Mouse (Mus musculus) cerebellum, adult 8-10 months (tissue): Measurements from ENCODE around the gene Sox15.

ENCODE experiments used
- DNase-seq: peaks from one replicate; pipeline ENCODE4 v3.0.0; 2022

Gene Sox15

DNA sequence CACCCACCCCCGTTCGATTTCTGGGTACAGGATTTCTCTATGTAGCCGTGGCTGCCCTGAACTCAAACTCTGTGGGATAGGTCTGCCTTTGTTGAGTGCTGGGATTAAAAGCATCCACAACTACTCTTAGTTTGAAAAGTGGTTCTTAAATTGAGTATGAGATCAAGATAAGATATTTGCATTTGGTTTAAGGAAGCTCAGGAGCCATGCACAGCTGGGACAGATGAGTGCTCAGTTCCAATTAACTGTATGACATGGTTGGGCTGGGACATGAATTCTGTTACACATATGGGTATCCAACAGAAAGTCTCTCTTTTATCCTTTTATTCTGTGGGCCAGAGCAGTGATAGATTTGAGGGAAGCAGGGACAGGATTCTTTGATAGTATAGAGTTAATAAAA, 19.6 kb upstream of the Sox15 start:
- DNase-seq, result no peak

- DNase-seq, result no peak
Observed at GRCm38 (mm10) chr11:69645860-69646259, 9.3 kb upstream of the Sox15 start.

GRCm38 (mm10) chr11:69653399-69653798, 1.7 kb upstream of the Sox15 start:
- DNase-seq, result no peak

- DNase-seq, result no peak
Observed at GRCm38 (mm10) chr11:69654760-69655159, 354 bp upstream of the Sox15 start.

DNA sequence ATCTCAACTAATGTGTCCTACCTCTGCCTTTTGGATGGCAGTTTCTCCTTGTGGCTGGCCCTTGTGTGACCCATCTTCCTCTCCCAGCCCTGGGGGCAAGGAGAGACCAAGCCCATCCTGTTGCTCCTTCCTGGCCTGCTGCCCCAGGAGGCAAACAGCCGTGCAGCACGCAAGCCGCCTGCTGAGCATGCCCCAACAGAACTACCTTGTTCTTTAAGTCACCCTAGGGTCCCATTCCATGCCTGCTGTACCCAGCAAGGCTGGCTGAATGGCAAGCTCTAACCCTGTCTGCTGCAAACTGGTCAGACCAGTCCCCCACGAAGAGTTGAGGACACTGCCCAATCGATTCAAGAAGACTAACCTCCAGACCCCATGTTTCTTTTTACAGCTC, 946 bp downstream of the Sox15 start:
- no peak for DNase-seq

GRCm38 (mm10) chr11:69656617-69657461, 1.7 kb downstream of the Sox15 start:
- peak; percentile 54 for DNase-seq

- DNase-seq, result no peak
Observed at GRCm38 (mm10) chr11:69657462-69657881, 2.4 kb downstream of the Sox15 start.

DNA sequence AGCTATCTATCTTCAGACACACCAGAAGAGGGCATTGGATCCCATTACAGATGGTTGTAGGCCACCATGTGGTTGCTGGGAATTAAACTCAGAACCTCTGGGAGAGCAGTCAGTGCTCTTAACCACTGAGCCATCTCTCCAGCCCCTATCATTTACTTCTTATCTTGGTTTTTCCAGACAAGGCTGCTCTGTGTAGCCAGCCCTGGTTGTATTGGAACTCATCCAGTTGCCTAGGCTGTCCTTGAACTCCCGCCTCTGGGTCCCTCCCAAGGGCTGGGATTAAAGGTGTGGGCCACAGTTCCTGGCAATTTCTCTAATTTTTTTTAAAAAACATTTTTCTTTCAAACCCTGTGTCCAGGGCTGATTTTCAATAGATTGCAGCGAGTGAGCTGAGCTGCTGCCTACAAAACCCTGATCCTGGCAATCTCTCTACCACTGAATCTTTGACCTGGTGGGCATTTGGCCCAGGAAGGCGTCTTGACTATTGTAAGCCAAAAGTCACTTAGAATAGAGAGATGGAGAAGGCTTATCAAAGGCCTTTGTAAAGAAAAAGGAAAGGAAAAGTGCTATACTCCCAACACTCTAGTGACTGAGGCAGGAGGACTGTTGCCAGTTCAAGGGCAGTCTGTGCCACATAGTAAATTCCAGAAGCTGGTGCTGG, 6.2 kb downstream of the Sox15 start:
- no peak for DNase-seq

- DNase-seq, result peak; percentile 91
Observed at GRCm38 (mm10) chr11:69662213-69662966, 7.3 kb downstream of the Sox15 start, which contains the start of gene Mpdu1. Gene Mpdu1, minus strand, starts transcription at chr11:69662642.

DNA sequence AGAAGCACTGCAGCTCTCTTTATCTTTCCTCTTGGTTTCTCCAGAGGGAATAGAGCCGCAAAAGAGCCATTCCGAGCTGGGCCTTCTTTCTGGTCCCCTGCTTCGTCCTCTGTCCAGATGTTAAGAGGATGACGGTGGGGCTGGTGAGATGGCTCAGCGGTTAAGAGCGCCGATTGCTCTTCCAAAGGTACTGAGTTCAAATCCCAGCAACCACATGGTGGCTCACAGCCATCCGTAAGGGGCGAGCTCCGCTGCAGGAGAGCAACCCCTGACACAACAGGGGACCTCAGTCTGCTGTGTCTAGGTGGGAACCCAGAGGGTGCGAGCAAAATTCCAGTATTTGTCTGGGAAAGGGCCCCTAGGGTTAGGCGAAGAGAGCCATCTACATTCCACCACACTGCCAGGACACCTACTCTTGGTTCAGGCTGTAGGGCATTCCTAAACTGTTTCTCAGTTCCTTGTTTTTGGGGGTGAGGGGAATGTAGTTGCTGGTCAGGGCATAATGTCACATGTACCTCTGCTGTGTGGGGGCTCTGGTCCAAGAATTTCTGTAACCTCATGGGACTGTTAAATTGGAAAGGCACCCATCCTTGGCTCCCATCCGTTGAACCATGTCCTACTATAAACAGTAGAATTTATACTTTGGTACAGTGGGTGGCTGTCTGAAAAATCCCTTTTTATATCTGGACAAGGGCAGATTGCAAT, 8.0 kb downstream of the Sox15 start:
- DNase-seq, result peak; percentile 50

DNA sequence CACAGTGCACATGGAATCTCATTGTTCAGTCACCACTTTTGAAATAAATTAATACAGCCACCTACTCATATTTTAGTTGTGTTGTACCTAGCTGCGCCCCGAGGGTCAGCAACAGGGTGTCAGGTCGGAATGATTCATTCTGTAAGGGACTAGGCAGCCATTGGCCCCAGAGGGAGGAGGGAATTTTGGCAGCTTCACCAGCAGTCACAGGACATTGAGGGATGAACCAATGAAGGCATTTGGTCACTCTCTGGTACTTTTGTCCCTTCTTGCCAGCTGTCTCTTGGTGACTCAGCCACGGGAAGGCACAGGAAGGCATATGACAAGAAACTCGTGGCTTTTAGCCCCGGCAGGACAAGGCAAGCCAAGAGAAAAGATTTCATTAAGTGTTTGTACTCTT, 8.7 kb downstream of the Sox15 start:
- no peak for DNase-seq

DNA sequence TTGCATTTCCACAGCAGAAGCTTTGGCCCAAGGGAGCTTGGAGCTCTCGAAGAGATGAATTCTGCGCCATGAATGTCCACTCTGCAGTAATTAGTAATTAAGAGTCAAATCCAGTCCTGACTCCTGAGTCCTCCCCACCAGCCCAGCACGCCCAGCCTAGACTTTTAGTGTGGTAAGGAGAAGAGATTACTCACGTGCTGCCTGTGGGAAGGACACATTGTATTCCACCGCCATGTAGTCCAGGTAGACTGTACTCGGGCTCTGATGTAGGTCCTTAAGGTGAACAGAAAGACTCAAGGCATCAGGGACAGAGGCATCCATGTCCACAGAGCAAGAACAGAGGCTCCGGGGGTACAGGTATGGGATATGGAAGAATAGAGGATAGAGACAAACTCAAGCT, 9.7 kb downstream of the Sox15 start:
- DNase-seq, result no peak

- DNase-seq, result no peak
Observed at GRCm38 (mm10) chr11:69665457-69665960, 10.4 kb downstream of the Sox15 start.

- DNase-seq, result no peak
Observed at GRCm38 (mm10) chr11:69665961-69666664, 11.0 kb downstream of the Sox15 start, which contains the start of gene Cd68. Gene Cd68, minus strand, starts transcription at chr11:69666153.

GRCm38 (mm10) chr11:69666665-69667005, 11.5 kb downstream of the Sox15 start:
- DNase-seq, result no peak

- peak; percentile 94 for DNase-seq
Observed at GRCm38 (mm10) chr11:69670786-69671725, 15.9 kb downstream of the Sox15 start.

DNA sequence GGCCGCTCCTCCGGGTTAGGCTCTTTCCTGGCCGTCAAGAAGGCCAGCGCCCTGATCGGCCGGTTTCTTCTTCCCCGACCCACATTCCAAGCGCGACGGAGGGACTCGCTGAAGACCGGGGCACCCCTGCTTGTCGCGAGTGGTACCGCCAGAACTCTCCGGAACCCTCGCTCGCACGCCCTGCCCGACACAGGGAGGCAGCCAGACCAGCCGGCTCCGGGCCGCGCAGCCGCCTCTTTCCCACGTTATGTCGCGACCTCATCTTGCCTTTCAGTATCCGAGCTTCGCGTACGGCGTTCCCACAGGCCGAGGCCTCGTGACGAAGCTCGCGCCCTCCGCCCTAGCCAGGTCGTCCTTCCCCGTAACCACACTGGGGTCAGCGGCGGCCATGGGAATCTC, 16.6 kb downstream of the Sox15 start:
- DNase-seq, result no peak

DNA sequence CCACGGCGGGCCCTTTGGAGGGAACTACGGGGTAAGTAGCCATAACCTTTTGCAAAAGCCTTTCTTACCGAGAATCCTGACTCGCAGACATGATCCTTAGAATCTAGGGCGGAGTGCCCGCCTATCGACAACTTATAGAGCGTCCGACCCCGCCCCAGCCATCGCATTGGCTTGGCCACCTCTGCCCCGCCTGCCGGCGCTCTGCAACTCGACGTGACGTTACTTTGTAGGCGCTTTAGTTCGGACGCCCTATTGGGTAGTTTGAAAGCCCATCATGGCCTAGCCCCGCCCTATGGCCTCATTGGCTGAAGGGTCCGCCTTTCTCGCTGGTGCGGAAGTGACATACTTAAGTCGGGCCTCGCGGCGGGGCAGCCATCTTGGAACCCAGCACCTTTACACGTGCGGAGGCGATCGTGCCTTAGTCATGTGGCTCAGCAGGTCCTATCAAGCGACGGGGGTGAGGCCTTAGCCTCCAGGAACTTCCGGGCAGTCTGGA, 17.1 kb downstream of the Sox15 start, which contains the start of gene Eif4a1:
Eif4a1 (minus strand) TSS at position 213 of the 496 bp plus-strand sequence.
- peak; percentile 100 for DNase-seq

DNA sequence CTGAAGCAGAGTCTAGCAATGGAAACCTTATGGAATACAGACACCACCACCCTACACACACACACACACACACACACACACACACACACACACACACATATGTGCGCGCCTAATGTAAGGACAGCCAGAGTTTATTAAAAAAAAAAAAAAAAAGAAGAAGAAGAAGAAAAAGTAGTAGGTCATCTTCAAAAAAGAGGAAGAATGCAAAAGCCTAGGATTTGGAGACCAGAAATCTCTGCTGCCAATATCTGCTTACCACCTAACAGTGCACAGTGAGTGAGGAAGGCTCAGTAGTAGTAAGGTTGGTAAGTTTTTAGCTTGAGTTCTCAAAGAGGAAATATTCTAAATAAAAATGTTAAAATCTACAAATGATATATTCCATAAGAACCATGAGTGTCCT, 24.0 kb downstream of the Sox15 start:
- no peak for DNase-seq

DNA sequence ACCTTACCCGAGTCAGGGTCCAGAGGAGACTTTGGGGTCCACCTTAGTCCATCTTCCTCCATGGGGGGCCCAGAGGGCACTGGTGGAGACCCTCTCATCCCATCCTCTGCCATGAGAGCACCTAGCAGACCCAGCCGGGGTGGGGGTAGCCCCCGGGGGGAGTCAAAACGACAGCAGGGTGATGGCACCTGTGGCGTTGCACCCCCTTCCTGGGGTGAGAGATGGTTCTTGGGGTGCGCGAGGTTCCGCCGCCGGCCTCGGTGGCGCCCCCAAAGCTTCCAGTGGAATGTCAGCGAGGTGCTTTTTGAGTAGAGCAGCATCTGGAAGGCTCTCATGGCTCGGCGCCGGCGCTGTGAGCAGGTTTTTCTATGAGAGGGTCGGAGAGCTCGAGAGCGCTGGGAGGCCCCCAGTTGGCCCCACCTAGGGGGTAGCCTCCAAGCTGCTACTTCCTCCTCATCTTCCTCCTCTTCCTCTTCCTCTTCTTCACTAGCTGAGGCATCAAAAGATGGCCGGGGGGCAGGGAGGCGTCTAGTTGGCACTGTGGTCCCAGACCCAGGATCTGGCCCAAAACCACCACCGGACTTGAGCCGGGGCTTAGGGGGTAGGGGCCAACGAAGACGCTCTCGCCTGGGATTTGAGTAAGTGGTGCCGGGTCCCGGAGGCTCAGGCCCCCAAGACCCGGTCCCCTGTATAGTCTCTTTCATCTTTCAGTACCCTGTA, 25.2 kb downstream of the Sox15 start:
- DNase-seq, result no peak
